Mouse (Mus musculus) lung, postnatal 10 days (tissue): Measurements from ENCODE around the gene Gpr18.

Source experiments
- DNase-seq: peaks from one replicate; pipeline ENCODE4 v3.0.0; 2021

The Gpr18 gene

DNA sequence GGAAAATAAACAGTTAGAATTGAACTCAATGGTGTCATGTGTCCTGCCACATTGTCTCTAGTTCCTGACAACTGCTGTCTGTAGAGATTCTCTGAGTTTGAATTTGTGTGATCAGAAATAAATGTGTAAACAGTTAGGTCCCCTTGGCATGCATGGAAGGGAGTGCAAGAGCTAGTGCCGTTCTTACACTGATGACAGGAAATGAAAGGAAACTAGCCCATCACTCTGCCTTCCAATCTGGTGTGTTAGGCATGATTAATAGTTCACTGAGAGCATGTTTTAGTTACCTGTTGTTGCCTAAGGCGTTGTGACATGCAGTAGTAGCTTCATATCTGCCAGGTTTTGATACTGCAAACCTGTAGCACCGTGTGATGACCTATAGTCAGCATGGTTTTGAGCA is 32.4 kb upstream of the Gpr18 start:
- DNase-seq = no peak

DNA sequence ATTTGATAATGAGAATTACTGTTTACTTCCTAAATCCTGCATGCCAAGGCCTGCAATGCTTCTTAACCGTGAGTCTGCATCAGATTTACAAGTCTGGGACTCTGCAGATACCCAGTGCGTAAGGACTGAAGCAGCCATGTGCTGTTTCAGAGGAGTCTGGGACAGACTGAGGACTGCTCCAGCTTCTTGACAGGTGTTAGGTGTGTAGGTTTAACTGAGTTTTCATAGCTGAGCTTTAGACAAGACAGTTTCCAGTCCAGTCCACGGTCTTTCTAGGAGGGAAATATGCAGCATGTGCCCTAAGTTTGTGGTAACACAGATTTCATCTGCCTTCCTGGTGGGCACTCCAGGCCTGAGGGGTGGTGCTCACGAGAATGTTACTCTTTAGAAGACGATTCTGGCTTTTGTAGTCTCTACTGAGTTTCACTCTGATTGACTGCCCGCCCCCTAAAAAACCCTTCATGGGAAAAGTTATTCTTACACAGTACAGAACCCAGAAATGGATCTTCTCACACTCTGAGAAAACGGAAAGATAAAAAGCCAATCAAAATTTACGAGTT is 31.7 kb upstream of the Gpr18 start:
- no peak for DNase-seq

DNA sequence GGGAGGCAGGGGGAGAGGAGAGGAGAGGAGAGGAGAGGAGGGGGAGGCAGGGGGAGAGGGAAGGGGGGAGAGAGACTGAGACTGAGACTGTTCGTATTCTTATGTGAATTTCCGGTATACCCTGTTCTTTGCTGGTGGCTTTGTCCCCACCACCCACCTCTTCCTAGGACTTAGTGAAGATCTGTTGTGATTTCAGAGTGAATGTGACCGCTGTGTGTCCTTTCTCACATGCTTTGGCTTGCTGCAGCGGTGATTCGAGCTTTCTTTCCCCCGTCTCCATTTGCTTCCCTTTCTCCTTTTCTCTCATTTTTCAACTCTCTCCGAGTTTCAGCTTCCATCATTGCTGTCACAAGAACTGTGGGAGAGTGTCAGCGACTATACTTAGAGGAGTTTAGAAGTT is 31.1 kb upstream of the Gpr18 start:
- DNase-seq = no peak

DNA sequence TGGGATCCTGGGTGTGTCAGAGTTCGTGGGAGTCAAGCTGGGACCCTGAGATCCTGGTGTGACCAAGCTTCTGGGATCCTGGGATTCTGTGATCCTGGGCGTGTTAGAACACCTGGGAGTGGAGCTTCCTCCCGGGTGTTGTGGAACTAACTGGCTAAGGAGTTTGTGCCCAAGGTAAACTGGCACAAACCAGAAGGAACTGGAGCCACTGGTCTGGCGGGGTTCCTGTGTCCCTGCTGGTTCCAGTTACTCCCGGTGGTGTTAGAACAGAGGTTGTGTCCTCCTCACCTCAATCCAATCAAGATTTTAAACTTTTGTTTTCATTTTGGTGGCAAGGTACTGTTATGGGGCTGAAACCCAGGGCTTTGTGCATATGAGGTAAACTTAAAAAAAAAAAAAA is 30.6 kb upstream of the Gpr18 start:
- DNase-seq = no peak

DNA sequence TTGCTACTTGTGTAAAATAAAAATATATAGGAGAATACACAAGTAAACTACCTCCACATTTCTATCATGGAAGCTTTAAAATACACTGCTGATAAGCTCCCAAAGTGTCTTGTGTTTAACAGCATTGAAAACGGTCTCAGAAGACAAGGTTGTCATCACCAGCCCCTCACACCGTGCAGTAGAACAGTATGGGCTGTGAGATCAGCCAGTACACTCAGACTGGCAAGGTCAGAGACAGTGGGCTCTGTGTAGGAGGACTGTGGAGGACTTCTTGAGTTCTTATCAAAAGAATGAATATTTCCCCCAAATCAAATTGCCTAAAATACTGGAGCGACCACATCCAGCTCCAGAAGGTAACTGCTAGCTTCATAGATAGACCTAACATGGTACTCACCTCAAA is 24.0 kb upstream of the Gpr18 start:
- no peak for DNase-seq

DNA sequence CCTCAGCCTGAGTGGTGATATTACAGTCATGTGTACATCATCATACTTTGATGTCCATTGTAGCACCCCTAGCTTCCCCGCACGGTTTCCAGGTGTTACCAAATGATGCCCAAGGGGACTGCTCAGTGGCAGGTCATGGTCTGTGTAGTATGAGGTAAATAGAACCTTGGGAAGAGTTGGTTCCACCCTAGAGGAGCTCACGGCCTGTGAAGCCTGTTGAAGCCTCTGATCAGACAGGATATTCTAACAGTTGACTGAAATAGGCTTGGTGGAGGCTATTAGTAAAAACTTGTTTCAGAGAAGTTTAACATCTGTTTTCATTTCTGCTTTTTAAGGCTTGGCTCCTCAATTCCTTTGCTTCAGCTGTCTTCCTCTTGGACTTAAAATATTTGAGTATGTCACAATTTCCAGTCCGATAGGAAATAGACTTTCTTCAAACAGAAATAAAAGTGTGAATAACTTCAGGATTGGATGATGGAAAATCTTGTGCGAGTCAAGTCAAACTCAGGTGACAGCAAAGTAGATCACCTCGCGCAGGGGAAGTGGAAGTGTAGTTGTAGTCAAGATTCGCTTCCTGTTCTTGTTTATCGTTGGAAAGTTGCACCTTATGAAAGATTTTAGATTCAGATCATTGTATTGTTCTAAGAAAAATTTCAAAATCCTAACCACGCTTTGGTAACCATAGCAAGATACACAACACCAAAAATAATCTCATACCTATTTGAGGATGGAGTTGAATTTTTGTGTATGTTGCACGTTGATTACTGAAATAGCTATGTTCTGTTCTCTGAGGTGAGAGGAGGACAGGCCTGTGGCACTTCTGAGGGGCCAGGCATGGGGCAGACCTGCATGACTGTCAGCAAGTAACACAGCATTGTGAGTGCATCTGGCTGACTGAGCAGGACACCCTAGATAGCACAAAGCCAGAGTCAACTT is 22.9 kb upstream of the Gpr18 start:
- DNase-seq = no peak

DNA sequence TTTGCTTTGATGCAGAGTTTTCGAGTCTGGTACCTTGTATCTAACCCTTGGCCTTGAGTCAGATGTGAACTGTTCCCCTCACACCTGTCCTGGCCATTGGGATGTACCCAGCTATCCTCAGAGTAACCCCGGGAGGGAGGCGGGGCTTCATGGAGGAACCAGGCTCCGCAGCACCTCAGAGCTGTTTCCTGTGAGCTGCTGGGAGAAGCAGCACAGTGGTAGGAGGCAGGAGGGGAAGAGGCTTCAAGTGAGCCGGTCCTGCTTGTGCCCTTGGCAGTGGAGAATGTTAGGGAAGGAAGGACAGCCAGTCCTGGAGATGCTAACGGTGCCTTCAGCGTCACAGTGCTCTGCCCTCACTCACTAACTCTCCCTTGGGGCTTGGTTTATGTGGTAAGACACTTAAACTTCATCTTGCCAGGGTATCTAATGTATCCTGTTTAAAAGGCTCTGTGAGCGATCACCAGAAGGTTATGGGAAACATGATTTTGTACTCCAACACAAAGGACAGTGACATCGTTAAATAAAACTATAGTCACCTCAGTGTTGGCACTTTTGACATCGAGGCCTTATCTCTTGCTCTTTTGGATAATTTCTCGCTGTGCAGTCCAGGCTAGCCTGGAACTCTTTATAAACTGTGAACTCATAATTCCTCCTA is 22.1 kb upstream of the Gpr18 start:
- no peak for DNase-seq

DNA sequence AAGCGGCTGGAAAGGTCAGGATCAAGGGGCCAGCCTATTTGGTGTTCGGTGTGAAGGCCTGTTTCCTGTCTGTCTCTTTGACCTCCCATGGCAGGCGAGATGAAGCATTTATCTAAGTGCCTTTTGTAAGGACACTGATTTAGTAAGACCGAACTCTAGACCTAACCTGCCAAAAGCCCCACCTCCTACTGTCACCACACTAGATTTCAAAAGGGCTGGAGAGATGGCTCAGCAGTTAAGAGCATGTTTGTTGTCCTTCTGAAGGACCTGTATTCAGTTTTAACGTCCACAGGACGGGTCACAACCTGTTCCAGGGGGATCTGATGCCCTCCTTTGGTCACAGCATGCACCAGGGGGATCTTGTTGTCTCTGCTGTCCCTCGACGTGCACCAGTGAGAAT is 21.3 kb upstream of the Gpr18 start:
- DNase-seq = no peak

DNA sequence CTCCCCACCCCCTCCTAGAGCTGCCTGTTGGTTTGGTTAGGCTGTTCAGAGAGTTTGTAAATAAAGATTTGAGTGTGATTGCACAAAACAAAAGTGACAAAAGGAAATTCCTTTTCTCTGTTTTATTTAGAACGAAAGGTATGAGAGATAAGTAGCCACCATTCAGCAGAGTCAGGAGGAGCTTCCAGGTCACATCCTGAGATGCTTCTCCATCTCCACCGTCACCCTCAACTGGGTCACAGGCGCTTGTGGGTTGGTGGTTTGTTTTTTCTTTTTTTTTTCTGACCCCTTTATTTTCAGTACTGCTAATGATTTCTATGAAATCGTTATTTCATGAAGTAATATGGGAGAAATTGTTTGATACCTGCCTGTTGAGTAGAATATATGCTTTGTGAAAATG is 20.8 kb upstream of the Gpr18 start:
- no peak for DNase-seq

DNA sequence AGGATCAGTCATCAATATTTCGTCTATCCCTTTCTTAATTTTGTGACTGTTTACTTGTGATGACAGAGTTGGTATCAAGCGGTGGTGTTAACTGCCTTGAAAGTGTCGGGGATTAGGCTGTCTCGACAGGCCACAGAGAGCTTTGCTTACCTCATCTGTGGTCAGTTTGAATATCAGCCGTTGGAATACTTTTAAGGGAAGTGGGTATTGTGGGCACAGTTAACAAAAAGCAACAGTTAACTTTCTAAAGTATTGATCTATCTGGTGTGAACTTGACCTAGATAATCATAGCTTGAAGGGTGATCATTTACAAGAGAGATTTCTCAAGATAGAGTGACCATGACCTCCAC is 19.0 kb upstream of the Gpr18 start:
- DNase-seq = no peak

DNA sequence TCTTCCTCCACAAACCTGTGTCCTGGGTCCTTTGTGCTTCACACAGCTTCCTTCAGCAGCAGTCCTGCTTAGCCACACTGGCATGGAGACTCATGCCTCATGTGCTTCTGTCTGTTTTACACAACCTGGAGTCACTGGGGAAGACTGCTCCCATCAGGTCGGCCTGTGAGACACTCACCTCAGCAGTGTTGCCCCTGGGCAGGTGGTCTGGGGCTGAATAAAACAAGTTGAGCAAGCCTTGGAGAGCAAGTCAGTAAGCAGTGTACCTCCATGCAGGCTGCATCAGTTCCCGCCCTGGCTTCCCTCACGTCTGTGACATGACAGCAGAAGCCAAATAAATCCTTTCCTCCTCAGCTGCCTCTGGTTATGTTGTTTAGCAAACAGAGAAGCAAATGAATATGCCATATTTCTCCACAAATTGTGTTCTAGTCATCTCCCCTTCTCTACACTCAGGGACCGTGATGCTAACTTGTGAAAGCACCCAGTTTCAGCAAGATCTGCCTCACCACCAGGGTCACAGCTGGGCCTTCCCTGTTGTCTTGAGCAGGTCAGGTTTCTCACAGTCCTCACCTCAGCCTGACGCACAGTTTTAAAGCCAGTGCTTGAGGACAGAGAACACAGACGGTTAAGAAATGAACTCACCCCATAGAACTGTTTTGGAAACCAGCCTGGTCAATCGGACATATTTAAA is 18.5 kb upstream of the Gpr18 start:
- DNase-seq = no peak

DNA sequence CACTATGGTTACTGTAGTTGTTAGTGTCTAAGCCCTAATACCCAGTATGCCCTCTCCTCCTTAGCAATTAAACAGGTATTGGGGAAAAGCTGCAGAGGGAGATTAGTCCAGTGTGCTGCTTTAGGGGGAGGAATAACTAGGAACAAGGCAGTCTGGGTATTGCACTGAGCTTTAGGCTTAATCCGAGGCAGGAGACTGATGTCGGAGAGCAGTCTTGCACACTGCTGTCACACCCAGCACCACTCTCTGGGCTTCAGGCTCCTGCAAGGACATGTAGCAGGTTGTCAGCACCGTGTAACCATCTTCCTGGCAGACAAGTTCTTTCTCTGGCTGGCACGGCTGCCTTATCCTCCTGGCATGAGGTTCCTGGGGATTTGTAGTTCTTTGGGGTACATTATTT is 16.6 kb upstream of the Gpr18 start:
- DNase-seq = no peak

DNA sequence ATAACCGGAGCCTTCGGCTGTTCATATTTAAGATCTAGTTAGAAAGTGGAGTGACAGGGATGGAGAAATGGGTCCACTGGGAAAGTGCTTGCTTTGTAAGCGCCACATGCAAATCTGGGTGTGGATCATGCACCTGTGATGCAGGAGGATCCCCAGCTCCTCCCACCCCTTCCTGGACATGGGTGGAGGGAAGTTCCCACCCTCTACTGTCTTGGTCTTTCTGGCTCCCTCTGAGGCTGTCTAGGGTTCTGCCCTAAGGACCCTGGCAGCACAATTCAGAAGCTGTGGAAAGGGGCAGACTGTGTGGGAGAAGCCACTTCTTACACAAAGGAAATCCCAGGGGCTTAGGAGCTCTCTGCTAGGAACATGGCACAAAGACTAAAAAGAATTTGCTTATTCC is 16.0 kb upstream of the Gpr18 start:
- no peak for DNase-seq

DNA sequence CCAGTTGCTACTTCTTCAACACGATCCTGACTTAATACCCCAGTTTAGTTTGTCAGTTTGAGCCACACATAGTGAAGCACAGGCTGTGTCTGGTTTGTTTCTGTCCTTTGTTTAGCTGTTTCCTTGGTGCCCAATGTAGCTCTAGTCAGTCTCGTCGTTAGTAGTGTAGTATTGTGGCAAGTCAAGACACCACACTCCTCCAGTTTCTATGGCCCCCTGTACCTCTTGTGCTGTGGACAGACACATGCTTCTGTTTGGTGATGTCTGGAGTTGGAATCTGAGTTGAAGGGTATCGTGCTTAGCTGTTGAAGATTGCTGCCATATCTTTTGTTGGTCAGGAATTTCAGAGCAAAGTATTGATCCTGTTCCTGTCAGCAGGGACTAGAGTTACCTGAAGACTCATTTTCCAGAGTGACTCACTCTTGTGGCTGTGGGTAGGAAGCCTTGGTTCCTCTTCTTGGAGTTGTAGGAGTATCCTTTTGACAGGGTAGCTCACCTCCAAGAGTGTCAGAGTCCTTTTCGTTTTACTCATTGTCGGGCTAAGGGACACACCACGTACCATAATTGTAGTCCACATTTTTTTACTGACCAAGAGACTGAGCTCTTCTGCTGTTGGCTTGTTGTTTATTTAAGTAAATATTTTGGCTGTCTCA is 15.3 kb upstream of the Gpr18 start:
- DNase-seq = no peak

DNA sequence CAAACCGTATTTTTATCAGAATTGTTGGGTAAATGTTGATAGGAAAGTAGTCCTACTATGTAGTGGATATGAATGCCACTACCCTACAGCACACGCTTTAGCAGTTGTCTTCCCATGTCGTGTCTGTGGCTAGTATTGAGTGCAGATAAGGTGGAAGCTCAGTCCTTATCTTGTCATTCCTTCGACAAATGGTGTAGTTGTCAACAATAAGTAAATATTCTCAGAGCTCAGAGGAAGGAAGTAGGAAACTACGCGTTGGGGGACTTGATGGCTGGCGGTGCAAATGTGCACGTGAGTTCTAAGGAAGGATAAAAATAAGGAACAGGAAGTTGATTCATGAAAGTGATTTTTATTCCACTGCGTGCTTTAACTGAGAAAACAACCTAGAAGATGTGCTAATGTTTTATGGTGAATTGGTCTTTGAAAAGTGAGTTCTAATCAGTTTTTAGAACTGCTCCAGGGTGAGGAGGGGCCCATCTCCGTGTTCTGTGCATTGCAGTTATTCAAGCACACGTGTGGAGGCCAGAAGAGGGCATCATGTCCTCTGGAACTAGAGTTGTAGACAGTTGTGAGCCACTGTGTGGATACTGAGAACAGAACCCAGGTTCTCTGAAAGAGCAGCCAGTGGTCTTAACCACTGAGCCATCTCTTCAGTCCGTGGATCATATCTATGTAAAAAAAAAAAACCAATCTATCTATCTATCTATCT is 13.8 kb upstream of the Gpr18 start:
- DNase-seq = no peak

DNA sequence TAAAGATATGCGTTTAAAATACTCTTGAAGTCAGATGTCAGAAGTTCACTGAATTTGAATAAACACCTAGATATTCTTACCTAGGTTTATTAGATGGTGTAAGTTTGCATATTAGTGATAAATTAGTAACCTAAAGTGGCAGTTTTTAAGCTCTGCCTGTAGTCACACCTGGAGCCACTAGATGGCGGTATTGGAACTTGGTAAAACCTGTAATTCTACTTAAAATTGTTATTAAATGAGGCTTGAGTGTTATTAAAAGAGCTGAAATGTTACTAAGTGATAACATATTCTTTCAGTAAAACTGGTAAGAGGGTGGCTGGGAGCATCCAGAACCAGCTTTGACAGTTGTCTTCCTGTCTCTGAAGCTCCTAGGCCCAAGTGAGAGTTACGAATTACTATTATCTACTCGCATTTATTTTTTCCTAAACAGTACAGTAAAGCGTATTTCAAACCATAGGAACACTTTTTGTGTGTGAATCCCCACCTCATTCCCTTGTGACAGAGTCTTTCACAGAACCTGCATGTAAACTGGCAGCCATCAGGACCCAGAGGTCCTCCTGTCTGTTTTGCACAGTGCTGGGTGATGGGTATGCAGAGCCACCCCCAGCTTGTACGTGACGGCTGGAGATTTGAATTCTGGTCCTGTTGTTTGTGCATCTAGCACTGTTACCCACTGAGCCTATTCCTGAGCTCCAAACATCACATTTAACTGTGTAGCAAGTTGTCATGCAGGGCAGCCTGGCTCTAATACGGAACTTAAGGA is 13.0 kb upstream of the Gpr18 start:
- DNase-seq = peak; percentile 73

DNA sequence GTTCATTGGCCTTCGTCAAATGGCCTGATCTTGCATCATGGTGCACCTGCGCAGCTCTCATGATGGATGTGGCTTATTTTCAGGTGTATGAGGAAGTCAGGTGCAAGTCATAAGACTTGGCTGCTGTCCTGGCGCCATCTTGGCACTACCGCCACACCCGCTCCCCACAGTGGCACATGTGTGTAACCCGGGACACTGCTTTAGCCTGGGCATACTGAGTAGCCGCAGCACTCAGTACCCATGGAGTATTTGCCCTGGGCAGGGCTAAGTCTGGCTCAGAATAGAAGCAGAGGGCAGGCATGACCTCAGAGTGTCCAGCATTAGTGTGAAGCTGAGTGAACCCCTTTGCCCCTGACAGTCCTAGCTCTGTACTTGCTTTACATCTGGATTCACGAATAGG is 11.9 kb upstream of the Gpr18 start:
- no peak for DNase-seq

DNA sequence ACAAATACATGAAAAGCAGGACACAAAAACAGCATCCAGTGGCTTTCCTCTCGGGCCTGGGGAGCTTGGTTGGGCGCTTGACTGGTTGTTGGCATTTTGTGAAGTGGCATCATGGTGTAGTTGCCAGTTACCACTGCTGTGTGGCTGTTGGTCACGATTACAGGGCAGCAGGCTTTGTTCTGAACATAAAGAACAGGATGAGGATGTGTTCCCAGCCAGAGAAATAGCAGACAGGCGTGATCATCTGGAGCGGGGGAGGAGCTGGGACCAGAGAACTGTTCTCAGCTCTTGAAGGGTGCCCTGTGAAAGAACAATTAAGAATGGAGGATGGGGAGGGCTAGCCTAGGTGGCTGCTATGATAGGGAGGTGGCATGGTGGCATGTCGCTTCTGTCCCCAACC is 11.3 kb upstream of the Gpr18 start:
- no peak for DNase-seq

DNA sequence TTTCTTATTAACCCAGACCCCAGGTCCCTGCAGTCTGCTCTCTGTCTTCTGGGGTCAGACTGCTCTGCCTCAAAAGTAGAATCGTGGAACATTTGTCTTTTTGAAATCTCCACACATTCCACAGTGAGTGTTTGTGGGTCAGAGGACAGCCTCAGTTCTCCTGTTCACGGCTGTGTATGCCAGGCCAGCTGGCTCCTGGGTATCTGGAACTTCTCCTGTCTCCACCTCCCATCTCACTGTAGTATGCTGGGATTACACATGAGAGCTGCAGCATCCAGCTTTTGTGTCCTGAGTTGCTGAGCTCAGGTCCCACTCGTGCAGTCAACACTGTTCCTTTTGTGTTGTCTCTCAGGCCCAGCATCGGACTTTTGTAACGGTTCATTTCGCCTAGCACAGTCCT is 9.3 kb upstream of the Gpr18 start:
- no peak for DNase-seq

DNA sequence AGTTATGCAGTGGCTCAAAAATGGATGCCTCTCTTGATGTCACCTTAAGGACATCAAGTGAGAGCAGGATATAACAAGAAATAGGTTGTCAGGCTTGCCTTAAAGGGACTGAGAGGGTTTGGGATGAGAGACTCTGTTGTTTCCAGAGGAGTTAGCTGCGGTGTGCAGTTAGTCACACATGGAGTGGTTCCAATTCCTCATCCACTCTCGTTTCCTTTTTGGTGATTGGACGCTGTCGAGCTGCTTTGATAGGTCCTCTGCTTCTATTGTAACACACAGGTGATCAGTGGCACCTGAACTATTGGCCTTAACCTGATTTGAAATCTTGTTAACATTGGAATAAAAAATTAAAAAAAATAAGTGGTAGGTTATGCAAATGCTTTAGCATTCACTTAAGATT is 7.2 kb upstream of the Gpr18 start:
- DNase-seq = no peak

DNA sequence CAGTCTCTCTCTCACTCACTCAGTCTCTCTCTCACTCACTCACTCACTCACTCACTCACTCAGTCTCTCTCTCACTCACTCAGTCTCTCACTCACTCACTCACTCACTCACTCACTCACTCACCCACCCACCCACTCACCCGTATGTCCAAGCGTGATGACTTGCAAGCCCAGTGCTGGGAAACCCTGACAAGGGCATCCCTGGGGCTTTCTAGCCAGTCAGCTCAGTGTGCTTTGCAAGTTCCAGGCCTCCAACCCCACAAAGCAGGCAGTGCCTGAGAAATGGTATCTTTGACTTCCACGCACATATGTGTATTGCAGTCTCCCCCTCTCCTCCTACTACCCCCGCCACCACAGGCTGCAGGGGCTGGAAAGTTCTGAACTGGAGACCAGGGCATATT is 6.4 kb upstream of the Gpr18 start:
- no peak for DNase-seq
